Mouse (Mus musculus): Measurements from ENCODE around the gene Ugt1a9. TPM values are rescaled to one million over a fixed set of nuclear protein-coding genes. Genes with fewer than 3 reads are reported as not detected.

The Ugt1a9 gene
- polyA plus RNA-seq, 1 experiment from 2014 or later, result not detected

GRCm38 (mm10) chr1:88253540-88253939 is 182.9 kb downstream of the Ugt1a9 start:
- no peaks in the 10 kb centered on the region for H3K4me1 ChIP-seq (ENCODE audit: control insufficient read depth, insufficient read depth, low read length)
- no peak for ATAC-seq
- H3K36me3 ChIP-seq (ENCODE audit: control insufficient read depth, insufficient read depth, low read length), result no peaks in the 10 kb centered on the region
- no peak overlapping the region for H3K9ac ChIP-seq (ENCODE audit: low read depth, low read length)
- H3K27me3 ChIP-seq (ENCODE audit: control insufficient read depth, insufficient read depth, low read depth, low read length), result no peaks in the 10 kb centered on the region
- WGBS, result 73% methylated on average over 6 of the region's 6 CpGs
- no peak overlapping the region for H3K27ac ChIP-seq (ENCODE audit: low read length)
- H3K4me3 ChIP-seq (ENCODE audit: low read depth, low read length), result no peak overlapping the region
- no peak overlapping the region for H3K4me2 ChIP-seq (ENCODE audit: low read length)
- H3K9me3 ChIP-seq (replicated peaks; ENCODE audit: control insufficient read depth, low read length, poor library complexity, severe bottlenecking), result peaks cover 76% of the 10 kb centered on the region

- H3K4me3 ChIP-seq (ENCODE audit: low read depth, low read length), result no peak overlapping the region
- no peak overlapping the region for H3K9ac ChIP-seq (ENCODE audit: low read depth, low read length)
- no peaks in the 10 kb centered on the region for H3K27me3 ChIP-seq (ENCODE audit: control insufficient read depth, insufficient read depth, low read depth, low read length)
- no peak overlapping the region for H3K4me2 ChIP-seq (ENCODE audit: low read length)
- ATAC-seq, result no peak
- 88% methylated on average over 12 of the region's 12 CpGs for WGBS
- peaks cover 3% of the 10 kb centered on the region for H3K36me3 ChIP-seq (ENCODE audit: control insufficient read depth, insufficient read depth, low read length)
- H3K27ac ChIP-seq (ENCODE audit: low read length), result no peak overlapping the region
- no peaks in the 10 kb centered on the region for H3K4me1 ChIP-seq (ENCODE audit: control insufficient read depth, insufficient read depth, low read length)
- H3K9me3 ChIP-seq (replicated peaks; ENCODE audit: control insufficient read depth, low read length, poor library complexity, severe bottlenecking), result peaks cover 62% of the 10 kb centered on the region
Measured at GRCm38 (mm10) chr1:88254793-88255465, 184.3 kb downstream of the Ugt1a9 start.

GRCm38 (mm10) chr1:88255466-88255857 is 184.9 kb downstream of the Ugt1a9 start:
- H3K27me3 ChIP-seq (ENCODE audit: control insufficient read depth, insufficient read depth, low read depth, low read length), result no peaks in the 10 kb centered on the region
- no peak overlapping the region for H3K9ac ChIP-seq (ENCODE audit: low read depth, low read length)
- peaks cover 57% of the 10 kb centered on the region for H3K9me3 ChIP-seq (replicated peaks; ENCODE audit: control insufficient read depth, low read length, poor library complexity, severe bottlenecking)
- no peak for ATAC-seq
- peaks cover 8% of the 10 kb centered on the region for H3K36me3 ChIP-seq (ENCODE audit: control insufficient read depth, insufficient read depth, low read length)
- no peaks in the 10 kb centered on the region for H3K4me1 ChIP-seq (ENCODE audit: control insufficient read depth, insufficient read depth, low read length)
- no peak overlapping the region for H3K27ac ChIP-seq (ENCODE audit: low read length)
- no peak overlapping the region for H3K4me3 ChIP-seq (ENCODE audit: low read depth, low read length)
- 55% methylated on average over 2 of the region's 2 CpGs for WGBS
- H3K4me2 ChIP-seq (ENCODE audit: low read length), result no peak overlapping the region

- H3K27me3 ChIP-seq (ENCODE audit: control insufficient read depth, insufficient read depth, low read depth, low read length), result no peaks in the 10 kb centered on the region
- peaks cover 50% of the 10 kb centered on the region for H3K9me3 ChIP-seq (replicated peaks; ENCODE audit: control insufficient read depth, low read length, poor library complexity, severe bottlenecking)
- WGBS, result 82% methylated on average over 13 of the region's 13 CpGs
- no peaks in the 10 kb centered on the region for H3K4me1 ChIP-seq (ENCODE audit: control insufficient read depth, insufficient read depth, low read length)
- H3K36me3 ChIP-seq (ENCODE audit: control insufficient read depth, insufficient read depth, low read length), result peaks cover 10% of the 10 kb centered on the region
- no peak overlapping the region for H3K4me3 ChIP-seq (ENCODE audit: low read depth, low read length)
- H3K9ac ChIP-seq (ENCODE audit: low read depth, low read length), result no peak overlapping the region
- H3K27ac ChIP-seq (ENCODE audit: low read length), result no peak overlapping the region
- no peak for ATAC-seq
- H3K4me2 ChIP-seq (ENCODE audit: low read length), result no peak overlapping the region
Measured at GRCm38 (mm10) chr1:88255989-88256754, 185.6 kb downstream of the Ugt1a9 start.

- Histone ChIP-seq H3K4me1 (ENCODE audit: control insufficient read depth, insufficient read depth, low read length) (no peaks in the 10 kb centered on the region), H3K36me3 (ENCODE audit: control insufficient read depth, insufficient read depth, low read length) (peaks cover 17% of the 10 kb centered on the region), H3K4me2 (ENCODE audit: low read length) (no peak overlapping the region), H3K9me3 (replicated peaks; ENCODE audit: control insufficient read depth, low read length, poor library complexity, severe bottlenecking) (peaks cover 44% of the 10 kb centered on the region), H3K9ac (ENCODE audit: low read depth, low read length) (no peak overlapping the region), H3K4me3 (ENCODE audit: low read depth, low read length) (no peak overlapping the region), H3K27me3 (ENCODE audit: control insufficient read depth, insufficient read depth, low read depth, low read length) (no peaks in the 10 kb centered on the region), H3K27ac (ENCODE audit: low read length) (no peak overlapping the region)
- 80% methylated on average over 10 of the region's 10 CpGs for WGBS
- no peak for ATAC-seq
Measured at GRCm38 (mm10) chr1:88256886-88257663, 186.5 kb downstream of the Ugt1a9 start.

GRCm38 (mm10) chr1:88257681-88258080 is 187.1 kb downstream of the Ugt1a9 start:
- Histone ChIP-seq H3K4me1 (ENCODE audit: control insufficient read depth, insufficient read depth, low read length) (no peaks in the 10 kb centered on the region), H3K36me3 (ENCODE audit: control insufficient read depth, insufficient read depth, low read length) (peaks cover 23% of the 10 kb centered on the region), H3K27me3 (ENCODE audit: control insufficient read depth, insufficient read depth, low read depth, low read length) (no peaks in the 10 kb centered on the region), H3K4me2 (ENCODE audit: low read length) (no peak overlapping the region), H3K4me3 (ENCODE audit: low read depth, low read length) (no peak overlapping the region), H3K9me3 (replicated peaks; ENCODE audit: control insufficient read depth, low read length, poor library complexity, severe bottlenecking) (peaks cover 38% of the 10 kb centered on the region), H3K27ac (ENCODE audit: low read length) (no peak overlapping the region), H3K9ac (ENCODE audit: low read depth, low read length) (no peak overlapping the region)
- ATAC-seq, result no peak
- WGBS, result 79% methylated on average over 6 of the region's 6 CpGs

- Histone ChIP-seq H3K36me3 (ENCODE audit: control insufficient read depth, insufficient read depth, low read length) (peaks cover 30% of the 10 kb centered on the region), H3K9ac (ENCODE audit: low read depth, low read length) (no peak overlapping the region), H3K4me2 (ENCODE audit: low read length) (no peak overlapping the region), H3K4me3 (ENCODE audit: low read depth, low read length) (no peak overlapping the region), H3K4me1 (ENCODE audit: control insufficient read depth, insufficient read depth, low read length) (no peaks in the 10 kb centered on the region), H3K9me3 (replicated peaks; ENCODE audit: control insufficient read depth, low read length, poor library complexity, severe bottlenecking) (peaks cover 34% of the 10 kb centered on the region), H3K27ac (ENCODE audit: low read length) (no peak overlapping the region), H3K27me3 (ENCODE audit: control insufficient read depth, insufficient read depth, low read depth, low read length) (no peaks in the 10 kb centered on the region)
- WGBS, result 71% methylated on average over 6 of the region's 6 CpGs
- ATAC-seq, result no peak
Measured at GRCm38 (mm10) chr1:88258361-88258760, 187.8 kb downstream of the Ugt1a9 start.

GRCm38 (mm10) chr1:88258881-88259642 is 188.5 kb downstream of the Ugt1a9 start:
- H3K36me3 ChIP-seq (ENCODE audit: control insufficient read depth, insufficient read depth, low read length), result peaks cover 37% of the 10 kb centered on the region
- no peak overlapping the region for H3K9ac ChIP-seq (ENCODE audit: low read depth, low read length)
- no peak overlapping the region for H3K4me3 ChIP-seq (ENCODE audit: low read depth, low read length)
- ATAC-seq, result peak; percentile 3; the same call in 1 of the 2 replicates
- H3K4me2 ChIP-seq (ENCODE audit: low read length), result no peak overlapping the region
- H3K27me3 ChIP-seq (ENCODE audit: control insufficient read depth, insufficient read depth, low read depth, low read length), result no peaks in the 10 kb centered on the region
- H3K27ac ChIP-seq (ENCODE audit: low read length), result no peak overlapping the region
- H3K9me3 ChIP-seq (replicated peaks; ENCODE audit: control insufficient read depth, low read length, poor library complexity, severe bottlenecking), result peaks cover 34% of the 10 kb centered on the region
- WGBS, result 82% methylated on average over 8 of the region's 8 CpGs
- no peaks in the 10 kb centered on the region for H3K4me1 ChIP-seq (ENCODE audit: control insufficient read depth, insufficient read depth, low read length)

All from midbrain, embryonic 16.5 days (tissue).